Mouse (Mus musculus): Measurements from ENCODE around the gene Leng8. TPM values are rescaled to one million over a fixed set of nuclear protein-coding genes. Genes with fewer than 3 reads are reported as not detected.

The Leng8 gene
- total and polyA plus RNA-seq, 3 experiments = 23.2 to 46.6 (median 33.5) TPM

DNA sequence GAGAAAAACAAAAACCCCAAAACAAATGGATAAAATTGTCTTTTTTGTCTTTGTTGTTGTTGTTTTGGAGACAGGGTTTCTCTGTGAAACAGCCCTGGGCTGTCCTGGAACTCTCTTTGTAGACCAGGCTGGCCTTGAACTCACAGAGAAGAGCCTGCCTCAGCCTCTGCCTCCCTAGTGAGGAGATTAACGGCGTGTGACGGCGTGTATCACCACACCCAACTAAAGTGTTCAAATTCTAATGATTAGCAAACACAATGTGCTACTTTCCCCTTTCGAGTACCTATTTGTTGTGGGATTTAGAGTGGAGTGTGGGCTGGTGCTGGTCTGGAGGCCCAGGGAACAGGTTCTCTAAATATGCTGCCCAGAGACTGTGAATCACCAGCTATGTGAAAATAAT, 1.9 kb upstream of the Leng8 start:
- H3K4me1 ChIP-seq (ENCODE audit: control insufficient read depth in 1 of 2, insufficient read depth in 2 of 2) = peaks cover 6 to 44% of the 10 kb centered on the region in 2 experiments
- no peak overlapping the region for H3K9ac ChIP-seq (ENCODE audit: insufficient read depth, low read depth)
- no peak overlapping the region for H3K4me2 ChIP-seq (ENCODE audit: insufficient read depth, low read depth, poor library complexity, severe bottlenecking)
- no peak for DNase-seq (ENCODE audit: extremely low read depth)
- no peak for TF ChIP-seq EP300 (IDR thresholded peaks at IDR 0.05; ENCODE audit: low read length)
- TF ChIP-seq NELFE (IDR thresholded peaks at IDR 0.05; ENCODE audit: low read depth, low read length) = no peak
- TF ChIP-seq SIN3A (IDR thresholded peaks at IDR 0.05; ENCODE audit: low read length) = no peak
- no peak for TF ChIP-seq ZNF384 (IDR thresholded peaks at IDR 0.05; ENCODE audit: low read depth, low read length)
- TF ChIP-seq RAD21 (IDR thresholded peaks at IDR 0.05; ENCODE audit: low read depth, low read length) = no peak
- TF ChIP-seq MYC (IDR thresholded peaks at IDR 0.05; ENCODE audit: low read depth, low read length) = no peak
- no peak for TF ChIP-seq JUND (conservative IDR thresholded peaks at IDR 0.05; ENCODE audit: low read depth, low read length)
- TF ChIP-seq ELF1 (IDR thresholded peaks at IDR 0.05; ENCODE audit: low read depth, low read length) = no peak
- no peak for TF ChIP-seq POLR2A (IDR thresholded peaks at IDR 0.05; ENCODE audit: low read depth, low read length)
- no peak for TF ChIP-seq IRF4 (IDR thresholded peaks at IDR 0.05; ENCODE audit: low read depth, low read length)
- TF ChIP-seq ZMIZ1 (IDR thresholded peaks at IDR 0.05; ENCODE audit: low read depth, low read length) = no peak
- TF ChIP-seq CHD2 (IDR thresholded peaks at IDR 0.05; ENCODE audit: low read length) = no peak
- H3K36me3 ChIP-seq (replicated peaks in 1 of 2; ENCODE audit: control insufficient read depth in 1 of 2, insufficient read depth in 1 of 2, low read length in 1 of 2) = peaks cover 13 to 57% of the 10 kb centered on the region in 2 experiments
- H3K27me3 ChIP-seq (replicated peaks) = no peaks in the 10 kb centered on the region
- H3K27ac ChIP-seq (ENCODE audit: insufficient read depth, low read depth) = no peak overlapping the region
- H3K9me3 ChIP-seq (replicated peaks; ENCODE audit: low read length) = no peaks in the 10 kb centered on the region
- dilution Hi-C loops (cut with MboI; ENCODE audit: extremely low pct_ligation_motif_present, extremely low pct_unique_long_range_greater_than_20kb, low sequenced_read_pairs) (no loop called here), in situ Hi-C loops (cut with MboI; ENCODE audit: low pct_ligation_motif_present, low pct_unique_long_range_greater_than_20kb, low sequenced_read_pairs) (no loop called here)
- H3K4me3 ChIP-seq (replicated peaks in 1 of 3; ENCODE audit: low read depth in 2 of 3, low read length in 2 of 3, poor library complexity in 1 of 3) = no peak overlapping the region
- H3K79me2 ChIP-seq (replicated peaks; ENCODE audit: control insufficient read depth, extremely low read depth, insufficient read depth, poor library complexity, severe bottlenecking) = peaks cover 23% of the 10 kb centered on the region

DNA sequence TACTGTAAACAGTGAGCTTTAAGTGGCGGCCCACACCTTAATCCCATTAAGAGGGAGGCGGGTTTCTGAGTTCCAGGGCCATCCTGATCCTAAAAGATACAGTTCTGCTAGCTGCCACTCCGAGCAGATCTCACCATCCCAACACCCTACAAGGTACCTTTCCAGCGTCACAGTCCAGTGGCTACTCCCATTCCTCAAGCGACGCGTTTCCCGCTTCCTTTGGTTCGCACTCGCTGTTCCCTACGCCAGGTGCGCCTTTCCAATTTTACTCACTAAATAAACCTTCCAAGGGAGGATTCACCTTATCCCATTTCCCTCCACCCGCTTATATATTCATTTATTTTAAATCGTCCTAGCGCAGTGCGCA, 452 bp upstream of the Leng8 start:
- peak overlapping the region; percentile 30; the same call in 1 of the 2 replicates for H3K4me2 ChIP-seq (ENCODE audit: insufficient read depth, low read depth, poor library complexity, severe bottlenecking)
- peak overlapping the region; percentile 68 for H3K9ac ChIP-seq (ENCODE audit: insufficient read depth, low read depth)
- H3K27ac ChIP-seq (ENCODE audit: insufficient read depth, low read depth) = peak overlapping the region; percentile 61
- peak overlapping the region; percentile 77 to 95 (median 78) for H3K4me3 ChIP-seq (replicated peaks in 1 of 3; ENCODE audit: low read depth in 2 of 3, low read length in 2 of 3, poor library complexity in 1 of 3)
- DNase-seq (ENCODE audit: extremely low read depth) = no peak
- H3K79me2 ChIP-seq (replicated peaks; ENCODE audit: control insufficient read depth, extremely low read depth, insufficient read depth, poor library complexity, severe bottlenecking) = peaks cover 23% of the 10 kb centered on the region
- dilution Hi-C loops (cut with MboI; ENCODE audit: extremely low pct_ligation_motif_present, extremely low pct_unique_long_range_greater_than_20kb, low sequenced_read_pairs) (no loop called here), in situ Hi-C loops (cut with MboI; ENCODE audit: low pct_ligation_motif_present, low pct_unique_long_range_greater_than_20kb, low sequenced_read_pairs) (no loop called here)
- H3K4me1 ChIP-seq (ENCODE audit: control insufficient read depth in 1 of 2, insufficient read depth in 2 of 2) = peaks cover 10 to 59% of the 10 kb centered on the region in 2 experiments
- no peaks in the 10 kb centered on the region for H3K27me3 ChIP-seq (replicated peaks)
- no peaks in the 10 kb centered on the region for H3K9me3 ChIP-seq (replicated peaks; ENCODE audit: low read length)
- TF ChIP-seq RCOR1 (conservative IDR thresholded peaks at IDR 0.05; ENCODE audit: low read depth, low read length) (no peak), E2F4 (IDR thresholded peaks at IDR 0.05; ENCODE audit: insufficient replicate concordance, low read depth, low read length) (no peak), TCF12 (IDR thresholded peaks at IDR 0.05; ENCODE audit: low read depth, low read length) (no peak), HCFC1 (IDR thresholded peaks at IDR 0.05; ENCODE audit: low read depth, low read length) (no peak), UBTF (IDR thresholded peaks at IDR 0.05; ENCODE audit: low read depth, low read length) (no peak), BHLHE40 (IDR thresholded peaks at IDR 0.05; ENCODE audit: low read depth, low read length) (no peak), USF1 (IDR thresholded peaks at IDR 0.05; ENCODE audit: low read depth, low read length) (no peak), JUND (conservative IDR thresholded peaks at IDR 0.05; ENCODE audit: low read depth, low read length) (no peak), MAX (IDR thresholded peaks at IDR 0.05; ENCODE audit: low read length) (no peak), ZMIZ1 (IDR thresholded peaks at IDR 0.05; ENCODE audit: low read depth, low read length) (no peak), USF2 (conservative IDR thresholded peaks at IDR 0.05; ENCODE audit: low read depth, low read length) (no peak), MEF2A (IDR thresholded peaks at IDR 0.05; ENCODE audit: borderline replicate concordance, low read depth, low read length) (no peak), ZC3H11A (IDR thresholded peaks at IDR 0.05; ENCODE audit: low read depth, low read length) (no peak), TBP (conservative IDR thresholded peaks at IDR 0.05; ENCODE audit: low read depth, low read length) (no peak), ZNF384 (IDR thresholded peaks at IDR 0.05; ENCODE audit: low read depth, low read length) (no peak), JUN (IDR thresholded peaks at IDR 0.05; ENCODE audit: insufficient read depth, low read depth, low read length) (no peak), EP300 (IDR thresholded peaks at IDR 0.05; ENCODE audit: low read length) (no peak), CTCF (conservative IDR thresholded peaks at IDR 0.05 in 1 of 2, IDR thresholded peaks at IDR 0.05 in 1 of 2; ENCODE audit: low read depth in 2 of 2, low read length in 2 of 2) (no peak), MAZ (IDR thresholded peaks at IDR 0.05; ENCODE audit: low read depth, low read length) (no peak)
- peaks cover 23 to 66% of the 10 kb centered on the region in 2 experiments for H3K36me3 ChIP-seq (replicated peaks in 1 of 2; ENCODE audit: control insufficient read depth in 1 of 2, insufficient read depth in 1 of 2, low read length in 1 of 2)
